Mouse (Mus musculus): Measurements from ENCODE around the gene Tnip3. TPM values are rescaled to one million over a fixed set of nuclear protein-coding genes. Genes with fewer than 3 reads are reported as not detected.

The Tnip3 gene
- polyA plus RNA-seq, 1 experiment from 2014 or later = 0.16 TPM

- no peak overlapping the region for H3K27ac ChIP-seq
- no peak overlapping the region for H3K4me3 ChIP-seq (replicated peaks)
- H3K27me3 ChIP-seq = peaks cover 24% of the 10 kb centered on the region
- no peaks in the 10 kb centered on the region for H3K36me3 ChIP-seq
- ATAC-seq (replicated peaks; ENCODE audit: low FRiP score) = no peak
- 58% methylated on average over 2 of the region's 2 CpGs for WGBS
- no peaks in the 10 kb centered on the region for H3K9me3 ChIP-seq (replicated peaks)
- peaks cover 25% of the 10 kb centered on the region for H3K4me1 ChIP-seq
- no peak overlapping the region for H3K4me2 ChIP-seq
- H3K9ac ChIP-seq = no peak overlapping the region
Observed at GRCm38 (mm10) chr6:65669971-65670370, 144.9 kb downstream of the Tnip3 start.

- H3K4me1 ChIP-seq = peaks cover 25% of the 10 kb centered on the region
- H3K4me3 ChIP-seq (replicated peaks) = peak overlapping the region; percentile 62
- peak overlapping the region; percentile 55; the same call in 1 of the 2 replicates for H3K9ac ChIP-seq
- peaks cover 25% of the 10 kb centered on the region for H3K27me3 ChIP-seq
- H3K27ac ChIP-seq = 0 out of 2 replicates have a peak overlapping the region, but pooled peaks have one; percentile 6
- H3K4me2 ChIP-seq = peak overlapping the region; percentile 94
- no peaks in the 10 kb centered on the region for H3K9me3 ChIP-seq (replicated peaks)
- H3K36me3 ChIP-seq = no peaks in the 10 kb centered on the region
- 3% methylated on average over 21 of the region's 21 CpGs for WGBS
- peak; percentile 42 for ATAC-seq (replicated peaks; ENCODE audit: low FRiP score)
Observed at GRCm38 (mm10) chr6:65670981-65671411, 145.9 kb downstream of the Tnip3 start.

- H3K4me2 ChIP-seq = peak within 1 kb of the TSS; percentile 94
- H3K27ac ChIP-seq = peak within 1 kb of the TSS; percentile 54
- H3K9ac ChIP-seq = peak within 1 kb of the TSS; percentile 55
- H3K27me3 ChIP-seq = peaks cover 25% of the 10 kb centered on the region
- no peaks in the 10 kb centered on the region for H3K9me3 ChIP-seq (replicated peaks)
- peak; percentile 94 for ATAC-seq (replicated peaks; ENCODE audit: low FRiP score)
- under 1% methylated on average over 34 of the region's 45 CpGs for WGBS
- H3K4me3 ChIP-seq (replicated peaks) = peak within 1 kb of the TSS; percentile 62
- H3K36me3 ChIP-seq = no peaks in the 10 kb centered on the region
- peaks cover 25% of the 10 kb centered on the region for H3K4me1 ChIP-seq
Observed at GRCm38 (mm10) chr6:65671451-65671850, 146.3 kb downstream of the Tnip3 start, which contains the start of gene Ndnf. Ndnf (plus strand) TSS chr6:65671590.

DNA sequence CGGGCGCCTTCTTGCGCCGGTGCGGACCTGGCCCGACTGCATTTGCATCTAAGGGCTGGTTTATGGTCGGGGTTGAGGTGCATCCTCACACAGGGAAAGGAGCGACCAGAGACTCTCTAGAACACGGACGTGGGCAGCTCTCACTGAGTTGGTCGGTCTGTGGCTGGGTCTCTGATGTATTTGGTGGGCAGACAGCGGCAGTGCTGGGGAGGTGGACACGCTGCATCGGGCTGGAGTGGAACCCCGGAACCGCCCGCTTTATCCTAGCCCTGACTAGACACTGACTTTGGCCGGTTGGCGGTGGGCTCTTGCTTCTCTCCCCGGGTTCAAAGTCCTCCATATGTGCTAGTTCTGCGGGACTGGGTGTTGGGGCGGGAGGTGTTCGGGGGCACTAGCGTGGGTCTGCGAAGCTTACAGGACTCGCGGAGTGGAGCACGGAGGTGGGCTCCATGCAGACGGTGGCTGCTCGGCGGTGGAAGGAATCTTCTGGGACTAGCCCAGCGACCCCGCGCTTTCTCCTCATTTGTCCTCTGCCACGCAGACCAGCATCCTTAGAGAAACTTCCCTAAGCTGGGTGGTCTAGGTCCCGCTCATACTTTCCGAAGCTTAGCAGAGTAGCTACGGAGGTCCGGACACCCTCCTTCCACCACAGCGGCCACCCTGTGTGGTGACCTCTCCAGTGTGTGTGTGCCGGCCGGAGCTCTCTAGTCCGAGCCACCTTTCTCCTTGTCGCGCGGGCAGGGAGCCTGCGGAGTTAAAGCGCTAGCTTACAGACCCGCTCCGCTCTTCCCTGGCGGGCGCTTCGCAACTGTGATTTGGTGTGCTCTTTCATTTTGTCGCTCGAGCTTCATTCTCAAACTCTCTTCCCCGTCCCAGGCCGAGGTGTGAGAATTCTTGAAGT, 147.3 kb downstream of the Tnip3 start:
- H3K4me2 ChIP-seq = peak overlapping the region; percentile 94
- H3K36me3 ChIP-seq = no peaks in the 10 kb centered on the region
- under 1% methylated on average over 57 of the region's 57 CpGs for WGBS
- H3K4me3 ChIP-seq (replicated peaks) = peak overlapping the region; percentile 62
- peak; percentile 64 for ATAC-seq (replicated peaks; ENCODE audit: low FRiP score)
- H3K27ac ChIP-seq = no peak overlapping the region
- H3K9me3 ChIP-seq (replicated peaks) = no peaks in the 10 kb centered on the region
- H3K9ac ChIP-seq = peak overlapping the region; percentile 55
- peaks cover 25% of the 10 kb centered on the region for H3K27me3 ChIP-seq
- peaks cover 25% of the 10 kb centered on the region for H3K4me1 ChIP-seq

Other genes starting within 250 kb of the Tnip3 start
- gene C130060K24Rik, start 144.2 kb upstream of the Tnip3 start, polyA plus RNA-seq (2015; fragmentation: Nextera tagmentation; extraction: Ambion mirVana) = 0.40 and 0.48 TPM in 2 replicates
- gene Ndnf, start 146.3 kb downstream of the Tnip3 start, polyA plus RNA-seq (2015; fragmentation: Nextera tagmentation; extraction: Ambion mirVana) = 6.7 and 9.1 TPM in 2 replicates

Data from kidney, embryonic 15.5 days (tissue).